In the genomic region with DNA sequence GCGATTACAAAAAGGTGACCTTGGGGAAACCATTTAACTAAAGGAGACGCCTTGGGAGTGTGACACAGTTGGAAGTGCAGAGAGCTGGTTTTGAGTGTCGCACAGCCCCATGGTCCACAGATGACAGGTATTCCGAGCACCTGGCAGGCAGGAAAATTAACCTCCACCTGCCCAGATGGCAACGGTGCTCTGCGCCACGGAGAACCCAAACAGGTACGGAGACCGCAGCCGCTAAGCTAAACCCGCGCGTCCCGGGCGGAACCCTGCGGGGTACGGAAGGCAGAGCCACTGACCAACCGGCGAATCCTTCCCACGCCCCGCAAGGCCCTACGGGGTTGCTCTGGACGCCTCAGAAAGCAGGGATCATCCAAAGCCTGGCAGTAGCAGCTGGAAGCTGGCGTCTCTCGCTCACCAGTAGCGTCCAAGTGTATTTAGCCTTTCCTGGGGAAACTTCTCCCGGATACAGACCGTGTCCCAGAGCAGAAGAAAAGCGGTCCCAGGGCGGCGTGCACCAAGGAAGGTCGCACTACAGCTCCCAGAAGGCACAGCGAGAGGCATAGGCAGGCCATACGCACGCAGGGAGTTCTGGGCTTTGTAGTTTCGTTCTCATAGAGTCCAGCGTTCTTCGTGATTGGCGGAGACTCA, we compare ENCODE assay signal across 8 mouse cellular contexts. TPM values are rescaled to one million over a fixed set of nuclear protein-coding genes. Genes with fewer than 3 reads are reported as not detected.
DNase-seq lines count a peak whose midpoint lies in the region; ATAC-seq lines count a peak whose summit lies in the region.

Gene Fastkd1, minus strand, starts transcription at position 536 of the 645 bp plus-strand sequence.

- H3K27me3 ChIP-seq in hindbrain, embryonic 14.5 days (ENCODE audit: control insufficient read depth, insufficient read depth, low read length) = no peaks in the 10 kb centered on the region

- peak within 1 kb of the TSS; percentile 68 for H3K27ac ChIP-seq in hindbrain, embryonic 14.5 days

- peaks cover 9% of the 10 kb centered on the region; the same call in 1 of the 2 replicates for H3K36me3 ChIP-seq in hindbrain, embryonic 14.5 days (replicated peaks; ENCODE audit: control insufficient read depth, insufficient read depth)

- peak; percentile 99 for ATAC-seq in hindbrain, embryonic 14.5 days (ENCODE audit: low FRiP score)

- H3K9me3 ChIP-seq in hindbrain, embryonic 14.5 days (ENCODE audit: control insufficient read depth, low read length) = no peaks in the 10 kb centered on the region

- peak within 1 kb of the TSS; percentile 69 for H3K4me3 ChIP-seq in hindbrain, embryonic 14.5 days (replicated peaks; ENCODE audit: low read length)

- H3K4me2 ChIP-seq in hindbrain, embryonic 14.5 days (replicated peaks) = peak within 1 kb of the TSS; percentile 78

- H3K4me1 ChIP-seq in hindbrain, embryonic 14.5 days (replicated peaks; ENCODE audit: control insufficient read depth, insufficient read depth, low read length) = peaks cover 9% of the 10 kb centered on the region

- peak; percentile 89 for DNase-seq in NIH3T3 (ENCODE audit: low read depth)
- DNase-seq in cerebellum, postnatal 10 days = peak; percentile 89 to 92
- DNase-seq in frontal cortex, postnatal 14 days (ENCODE audit: low spot score in 2 of 2) = peak; percentile 79 to 82
- DNase-seq in hindbrain, embryonic 14.5 days (ENCODE audit: low spot score) = peak; percentile 88
- peak; percentile 85 to 86 for DNase-seq in layer of hippocampus, postnatal 36 days
- peak; percentile 97 for DNase-seq in lung, postnatal 36 days
- peak; percentile 92 for DNase-seq in retina, postnatal 1 day
- peak; percentile 75 to 81 for DNase-seq in urinary bladder, adult 18-20 months (ENCODE audit: low spot score in 2 of 2)

- peak within 1 kb of the TSS; percentile 77 for H3K9ac ChIP-seq in hindbrain, embryonic 14.5 days

- WGBS in hindbrain, embryonic 14.5 days = under 1% methylated on average over 39 of the region's 39 CpGs

RNA-seq across cellular contexts. Expression of gene Fastkd1, which starts in this region (rescaled TPM):
- 18.8 and 20.2 TPM in 2 replicates for polyA plus RNA-seq in hindbrain, embryonic 14.5 days (2014; fragmentation: Nextera tagmentation; extraction: Ambion mirVana)
- 10 to 100 TPM; 18.4 to 19.2 TPM for total RNA-seq in layer of hippocampus, postnatal 36 days (2021)

Comparison
In these comparisons a context has a peak if more than half of its experiments do, and no peak if none do; other contexts are left out.
1. Peak in every context shown above with its lines: DNase-seq, ATAC-seq, H3K4me3 ChIP-seq and H3K27ac ChIP-seq.